Mouse (Mus musculus) hindbrain, embryonic 16.5 days (tissue): ENCODE measurements around the gene Tmem232. TPM values are rescaled to one million over a fixed set of nuclear protein-coding genes. Genes with fewer than 3 reads are reported as not detected.
A peak's percentile ranks its signal among the peaks of the same experiment; 100 is the strongest.
"Not testable (repeated sequence)": the region's sequence is repeated elsewhere in the genome, so short reads cannot be mapped to it uniquely, and the experiment has no call there.

ENCODE experiments used
- ATAC-seq: fragments of 200-750 bp; cut with Nextera tagmentation; 2 replicates; pipeline ENCODE4 v1.8.0; 2017; ENCODE audit warnings: moderate TSS enrichment, moderate library complexity
- H3K27ac ChIP-seq: fragments of 300-500 bp; sonication (generic); 2 replicates; pipeline ENCODE4 v1.5.1; 2014; ENCODE audit warnings: low read depth, mild to moderate bottlenecking, control low read depth, low read length, moderate library complexity
- H3K27me3 ChIP-seq: fragments of 300-500 bp; sonication (generic); replicated peaks from 2 replicates; pipeline ENCODE4 v1.6.1; 2014; ENCODE audit warnings: low read length; ENCODE audit not compliant: control insufficient read depth, insufficient read depth
- H3K36me3 ChIP-seq: fragments of 300-500 bp; sonication (generic); 2 replicates; pipeline ENCODE4 v1.6.1; 2014; ENCODE audit warnings: mild to moderate bottlenecking, low read length, moderate library complexity, mixed read lengths; ENCODE audit not compliant: control insufficient read depth, insufficient read depth
- H3K4me1 ChIP-seq: fragments of 300-500 bp; sonication (generic); 2 replicates; pipeline ENCODE4 v1.6.1; 2014; ENCODE audit warnings: low read depth, low read length; ENCODE audit not compliant: control insufficient read depth, insufficient read depth
- H3K4me2 ChIP-seq: fragments of 300-500 bp; sonication (generic); 2 replicates; pipeline ENCODE4 v1.6.1; 2014; ENCODE audit warnings: mild to moderate bottlenecking, low read length, control low read depth, moderate library complexity
- H3K4me3 ChIP-seq: fragments of 300-500 bp; sonication (generic); 2 replicates; pipeline ENCODE4 v1.5.1; 2014; ENCODE audit warnings: mild to moderate bottlenecking, low read length, control low read depth, moderate library complexity
- H3K9ac ChIP-seq: fragments of 300-500 bp; sonication (generic); 2 replicates; pipeline ENCODE4 v1.6.1; 2014; ENCODE audit warnings: low read depth, mild to moderate bottlenecking, control low read depth, low read length, moderate library complexity
- H3K9me3 ChIP-seq: fragments of 300-500 bp; sonication (generic); 2 replicates; pipeline ENCODE4 v1.6.1; 2014; ENCODE audit warnings: mild to moderate bottlenecking, low read length, moderate library complexity; ENCODE audit not compliant: control insufficient read depth
- WGBS: fragments of 180-500 bp; shearing (Covaris S2); extraction: QIAGEN DNeasy Blood & Tissue Kit; methylation state at CpG from one replicate; pipeline ENCODE4 v1.1.7; 2014; 5-methylcytosine and 5-hydroxymethylcytosine counted together
- polyA plus RNA-seq: library from polyadenylated mRNA; unstranded; fragments of >200 nt; fragmentation: Nextera tagmentation; extraction: Ambion mirVana; gene quantifications from 2 replicates; pipeline ENCODE4 v1.2.1, GENCODE M21; 2015

Gene Tmem232
- polyA plus RNA-seq, 1 experiment from 2014 or later, result 0.68 TPM

DNA sequence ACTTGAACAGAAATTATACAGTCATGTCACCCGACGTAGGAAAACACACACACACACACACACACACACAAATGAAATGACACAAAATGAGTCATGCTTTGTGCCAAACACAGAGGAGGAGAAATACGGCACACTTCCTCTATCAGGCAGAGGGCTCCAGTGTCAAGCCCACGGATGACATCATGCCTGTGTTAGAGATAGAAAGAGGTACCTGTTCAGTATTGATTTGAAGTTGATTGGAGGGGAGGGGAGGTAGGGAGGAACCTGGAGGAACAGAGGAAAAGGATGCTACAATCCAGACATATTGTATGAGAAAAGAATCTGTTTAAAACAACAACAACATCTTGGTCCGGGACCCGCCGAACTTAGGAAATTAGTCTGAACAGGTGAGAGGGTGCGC, 209.8 kb downstream of the Tmem232 start:
- Histone ChIP-seq H3K36me3 (no peaks in the 10 kb centered on the region), H3K4me1 (no peaks in the 10 kb centered on the region), H3K27ac (no peak overlapping the region), H3K27me3 (no peaks in the 10 kb centered on the region), H3K4me2 (no peak overlapping the region), H3K9me3 (no peaks in the 10 kb centered on the region), H3K4me3 (no peak overlapping the region), H3K9ac (no peak overlapping the region)
- ATAC-seq, result no peak
- WGBS, result 96% methylated on average over 8 of the region's 8 CpGs

DNA sequence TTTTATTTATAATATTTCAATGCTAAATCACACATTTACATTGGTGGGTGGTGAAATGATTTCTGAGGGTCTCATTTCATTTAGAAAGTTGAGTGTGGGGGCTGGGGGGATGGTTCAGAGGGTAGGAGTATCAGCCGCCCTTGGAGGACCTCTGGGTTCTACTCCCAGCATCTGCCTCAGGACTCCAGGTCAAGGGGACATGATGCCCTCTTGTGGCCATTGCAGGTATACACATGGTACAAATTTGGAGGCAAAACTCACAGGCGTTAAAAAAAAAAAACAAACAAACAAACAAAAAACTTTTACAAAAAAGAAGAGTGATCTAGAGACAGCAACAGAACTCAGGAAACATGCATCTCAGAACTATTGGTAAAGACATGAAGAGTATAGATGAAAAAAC, 215.3 kb downstream of the Tmem232 start:
- Histone ChIP-seq H3K36me3 (no peaks in the 10 kb centered on the region), H3K9me3 (no peaks in the 10 kb centered on the region), H3K27ac (no peak overlapping the region), H3K27me3 (no peaks in the 10 kb centered on the region), H3K4me3 (no peak overlapping the region), H3K4me2 (no peak overlapping the region), H3K4me1 (no peaks in the 10 kb centered on the region), H3K9ac (no peak overlapping the region)
- no peak for ATAC-seq
- 24% methylated on average over 2 of the region's 2 CpGs for WGBS

DNA sequence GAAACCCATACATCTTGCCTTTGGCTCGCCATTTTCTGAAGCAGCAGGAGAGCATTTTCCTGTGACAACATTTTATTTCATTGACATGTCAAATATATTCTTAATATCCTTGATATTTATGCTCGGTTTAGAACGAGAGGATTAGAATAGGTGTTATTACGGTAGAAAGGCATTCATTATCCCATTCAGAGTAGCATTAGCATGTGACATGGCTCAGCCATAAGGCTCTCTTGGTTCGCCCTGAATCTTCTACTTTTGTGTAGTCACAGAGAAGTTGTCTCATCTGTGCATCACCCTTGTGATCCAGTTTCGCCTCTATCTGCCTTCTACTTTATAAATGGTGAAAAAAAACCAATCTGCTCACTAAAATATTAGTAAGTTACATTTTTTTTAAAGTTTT, 220.0 kb downstream of the Tmem232 start:
- Histone ChIP-seq H3K27ac (no peak overlapping the region), H3K36me3 (no peaks in the 10 kb centered on the region), H3K9me3 (no peaks in the 10 kb centered on the region), H3K4me1 (no peaks in the 10 kb centered on the region), H3K27me3 (no peaks in the 10 kb centered on the region), H3K9ac (no peak overlapping the region), H3K4me2 (no peak overlapping the region), H3K4me3 (no peak overlapping the region)
- 67% methylated on average over 6 of the region's 6 CpGs for WGBS
- ATAC-seq, result no peak

DNA sequence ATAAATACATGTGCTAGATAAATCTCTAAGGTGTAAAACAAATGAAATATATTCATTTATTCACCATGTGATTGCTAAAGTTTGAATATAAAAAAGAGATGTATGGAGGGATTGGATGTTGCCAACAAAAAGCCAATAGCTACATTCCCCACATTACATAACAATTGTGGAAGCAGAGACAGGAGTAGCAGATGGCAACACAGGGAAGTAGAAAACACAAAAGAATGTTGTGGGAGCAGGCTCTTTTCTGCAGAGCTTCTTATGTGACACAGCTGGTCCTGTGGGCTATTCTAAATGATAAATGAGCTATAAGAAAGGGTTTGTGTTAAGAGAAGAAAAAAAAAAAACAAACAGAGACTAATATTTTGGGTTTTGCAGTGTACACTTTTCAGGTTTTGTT, 240.6 kb downstream of the Tmem232 start:
- H3K9me3 ChIP-seq, result no peaks in the 10 kb centered on the region
- H3K36me3 ChIP-seq, result no peaks in the 10 kb centered on the region
- ATAC-seq, result no peak
- H3K9ac ChIP-seq, result no peak overlapping the region
- H3K27me3 ChIP-seq, result no peaks in the 10 kb centered on the region
- no peaks in the 10 kb centered on the region for H3K4me1 ChIP-seq
- H3K4me2 ChIP-seq, result no peak overlapping the region
- no peak overlapping the region for H3K27ac ChIP-seq
- no peak overlapping the region for H3K4me3 ChIP-seq

DNA sequence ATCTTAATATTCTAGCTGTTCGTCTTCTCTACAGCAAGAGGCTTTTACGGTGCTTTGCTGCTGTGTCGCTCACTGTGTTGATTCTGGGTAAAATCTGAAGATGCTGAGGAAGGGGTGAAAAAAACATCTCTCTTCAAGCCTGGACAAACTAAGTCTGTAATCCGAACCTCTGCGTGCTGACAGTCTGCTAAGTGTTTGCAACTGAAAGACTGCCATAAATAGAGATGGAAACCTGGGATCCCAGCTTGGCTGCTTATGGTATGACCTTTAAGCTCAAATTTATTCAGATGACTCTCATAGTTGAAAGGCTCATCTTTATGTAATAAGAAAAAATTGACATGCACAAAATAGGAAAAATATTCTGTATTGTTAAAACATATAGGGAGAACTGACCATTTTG, 242.8 kb downstream of the Tmem232 start:
- no peak for ATAC-seq
- Histone ChIP-seq H3K4me1 (no peaks in the 10 kb centered on the region), H3K9me3 (no peaks in the 10 kb centered on the region), H3K4me3 (no peak overlapping the region), H3K27me3 (no peaks in the 10 kb centered on the region), H3K27ac (no peak overlapping the region), H3K36me3 (no peaks in the 10 kb centered on the region), H3K9ac (no peak overlapping the region), H3K4me2 (no peak overlapping the region)
- WGBS, result 79% methylated on average over 5 of the region's 5 CpGs

DNA sequence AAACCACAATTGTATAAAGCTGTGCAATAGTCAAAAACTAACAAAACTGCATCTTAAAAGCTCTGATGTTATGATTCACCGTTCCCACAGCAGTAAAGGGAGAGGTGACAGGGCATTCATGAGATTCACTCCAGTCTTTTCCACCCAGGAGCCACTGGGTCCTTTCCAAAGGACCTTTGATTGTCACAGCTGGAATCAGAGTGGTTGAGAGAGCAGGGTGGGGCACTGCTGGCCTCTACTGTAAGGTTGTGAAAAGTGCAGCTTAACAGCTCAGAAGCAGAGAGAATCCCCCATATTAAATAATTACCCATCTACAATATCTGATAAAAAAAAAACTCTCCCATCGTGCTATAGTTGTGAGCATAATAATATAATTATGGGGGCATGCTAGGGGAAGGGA, 288.4 kb downstream of the Tmem232 start:
- ATAC-seq, result 0 out of 2 replicates have a peak, but pooled peaks have one; percentile 54
- WGBS, result 72% methylated on average over 2 of the region's 2 CpGs
- no peak overlapping the region for H3K9ac ChIP-seq
- H3K9me3 ChIP-seq, result no peaks in the 10 kb centered on the region
- H3K4me3 ChIP-seq, result no peak overlapping the region
- H3K4me2 ChIP-seq, result no peak overlapping the region
- H3K4me1 ChIP-seq, result no peaks in the 10 kb centered on the region
- H3K27ac ChIP-seq, result no peak overlapping the region
- H3K36me3 ChIP-seq, result no peaks in the 10 kb centered on the region
- no peaks in the 10 kb centered on the region for H3K27me3 ChIP-seq

DNA sequence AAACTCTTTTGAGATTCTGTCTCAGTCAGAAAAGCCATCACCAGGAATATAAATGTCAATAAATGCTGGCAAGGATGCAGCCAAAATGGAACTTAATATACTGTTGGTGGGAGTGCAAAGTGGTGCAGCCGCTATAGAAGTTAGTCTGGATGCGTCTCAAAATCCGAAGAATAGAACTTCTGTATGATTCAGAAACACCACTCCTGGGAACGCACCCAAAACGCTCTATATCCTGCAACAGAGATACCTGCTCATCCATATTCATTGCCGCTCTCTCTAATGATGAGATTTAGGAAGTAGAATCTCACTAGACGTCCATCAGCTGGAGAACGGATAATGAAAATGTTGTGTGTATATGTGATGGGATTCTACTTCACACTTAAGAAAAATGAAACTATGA, 290.3 kb downstream of the Tmem232 start:
- Histone ChIP-seq H3K4me2 (no peak overlapping the region), H3K9ac (no peak overlapping the region), H3K9me3 (no peaks in the 10 kb centered on the region), H3K36me3 (no peaks in the 10 kb centered on the region), H3K27ac (no peak overlapping the region), H3K4me3 (no peak overlapping the region), H3K27me3 (no peaks in the 10 kb centered on the region), H3K4me1 (no peaks in the 10 kb centered on the region)
- ATAC-seq, result no peak
- 88% methylated on average over 8 of the region's 8 CpGs for WGBS

DNA sequence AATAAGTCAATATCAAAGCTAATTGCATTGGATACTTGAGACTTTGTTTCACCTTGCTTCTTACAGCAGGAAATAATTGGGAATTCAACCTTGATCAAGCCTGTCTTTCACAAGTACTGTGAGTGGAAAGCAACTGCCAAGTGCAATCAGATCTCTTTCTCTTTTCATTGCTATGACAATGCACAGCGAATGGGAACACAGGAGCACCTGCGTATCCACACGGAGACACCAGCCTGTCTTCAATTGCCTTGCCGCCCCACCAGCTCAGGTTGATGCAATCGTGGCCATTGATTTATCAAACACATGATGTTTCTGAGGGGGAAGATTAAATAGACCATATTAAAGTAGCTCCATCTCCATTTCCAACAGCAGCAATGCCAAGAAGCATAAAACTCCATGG, 296.9 kb downstream of the Tmem232 start:
- WGBS, result 59% methylated on average over 5 of the region's 5 CpGs
- Histone ChIP-seq H3K4me1 (no peaks in the 10 kb centered on the region), H3K27ac (no peak overlapping the region), H3K36me3 (no peaks in the 10 kb centered on the region), H3K9me3 (no peaks in the 10 kb centered on the region), H3K9ac (no peak overlapping the region), H3K4me2 (no peak overlapping the region), H3K4me3 (no peak overlapping the region), H3K27me3 (no peaks in the 10 kb centered on the region)
- ATAC-seq, result peak; percentile 40; the same call in 1 of the 2 replicates

DNA sequence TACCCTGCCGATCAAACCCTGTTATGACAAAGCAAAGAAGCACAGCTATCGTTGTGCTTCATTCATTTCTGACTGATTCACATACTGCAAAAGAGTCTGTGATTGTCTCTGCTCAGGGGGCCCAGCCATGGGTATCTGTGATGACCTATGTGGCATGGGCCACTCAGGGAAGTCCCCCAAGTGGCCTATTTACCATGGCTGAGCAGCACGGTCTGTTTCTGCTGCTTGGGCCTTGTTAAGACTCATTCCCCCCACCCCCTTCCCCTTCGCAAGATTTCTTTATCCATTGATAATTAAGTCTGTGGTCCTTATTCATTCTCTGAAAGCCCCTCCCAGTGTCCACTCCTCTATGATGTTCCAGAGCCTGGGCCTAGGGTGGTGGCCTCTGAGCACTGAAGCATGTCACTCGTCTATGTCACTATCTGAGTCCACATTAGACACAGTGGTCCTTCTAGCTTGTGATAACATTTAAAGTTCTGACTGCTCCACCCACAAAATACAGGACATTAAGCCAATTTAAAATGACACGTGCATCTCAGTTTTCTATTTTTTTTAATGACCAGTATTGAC, 315.1 kb downstream of the Tmem232 start:
- 54% methylated on average over 6 of the region's 6 CpGs for WGBS

DNA sequence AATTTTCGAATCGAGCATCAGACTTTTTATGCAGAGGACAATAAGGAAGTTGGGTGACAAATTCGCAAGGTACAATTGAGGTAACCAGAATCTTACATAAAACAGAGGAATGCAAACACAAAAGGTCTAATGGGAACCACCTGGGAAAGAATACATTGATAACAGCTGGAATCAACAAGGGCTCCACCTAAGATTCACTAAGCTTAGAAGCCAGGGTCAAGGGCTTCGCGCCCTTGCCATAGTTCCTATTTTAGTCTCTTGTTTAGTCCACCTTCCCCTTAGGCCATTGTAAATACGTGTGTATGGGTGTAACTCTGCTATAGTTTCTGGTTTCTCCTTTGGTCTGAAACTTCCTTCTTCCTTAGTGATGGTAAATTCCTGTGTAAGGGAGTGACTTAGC, 318.9 kb downstream of the Tmem232 start:
- 93% methylated on average over 6 of the region's 6 CpGs for WGBS
- H3K4me3 ChIP-seq, H3K27ac ChIP-seq, H3K27me3 ChIP-seq, H3K4me2 ChIP-seq, H3K9me3 ChIP-seq, H3K9ac ChIP-seq, ATAC-seq, H3K4me1 ChIP-seq, H3K36me3 ChIP-seq: not testable (repeated sequence)

More for the DNA sequence above, 315.1 kb downstream of the Tmem232 start:
- no peaks in the 10 kb centered on the region for H3K9me3 ChIP-seq
- no peaks in the 10 kb centered on the region for H3K27me3 ChIP-seq
- H3K4me3 ChIP-seq, result no peak overlapping the region
- no peak overlapping the region for H3K27ac ChIP-seq
- H3K36me3 ChIP-seq, result no peaks in the 10 kb centered on the region
- H3K4me1 ChIP-seq, result no peaks in the 10 kb centered on the region
- ATAC-seq, result no peak
- H3K4me2 ChIP-seq, result no peak overlapping the region
- no peak overlapping the region for H3K9ac ChIP-seq
